Mouse (Mus musculus): ENCODE results near the gene Serpina3n. TPM values are rescaled to one million over a fixed set of nuclear protein-coding genes. Genes with fewer than 3 reads are reported as not detected.
A peak's percentile ranks its signal among the peaks of the same experiment; 100 is the strongest.
"Not testable (repeated sequence)": the region's sequence is repeated elsewhere in the genome, so short reads cannot be mapped to it uniquely, and the experiment has no call there.

Gene Serpina3n
- total and polyA plus RNA-seq, 2 experiments: 210 to 464 TPM

GRCm38 (mm10) chr12:104440087-104440760 is 33.7 kb downstream of the Serpina3n start:
- peak; percentile 23 for DNase-seq (ENCODE audit: extremely low read depth, low read depth, low spot score)
- H3K9ac ChIP-seq (ENCODE audit: low read depth, low read length): no peak overlapping the region

GRCm38 (mm10) chr12:104443716-104444115 is 37.2 kb downstream of the Serpina3n start:
- 82% methylated on average over 11 of the region's 11 CpGs for WGBS
- Histone ChIP-seq H3K27ac (replicated peaks; ENCODE audit: insufficient read depth, low read depth, low read length) (no peak overlapping the region), H3K27me3 (ENCODE audit: control insufficient read depth, insufficient read depth, low read length) (no peaks in the 10 kb centered on the region), H3K36me3 (ENCODE audit: control insufficient read depth, insufficient read depth, low read length) (no peaks in the 10 kb centered on the region), H3K9ac (ENCODE audit: low read depth, low read length) (no peak overlapping the region), H3K4me1 (ENCODE audit: control insufficient read depth, insufficient read depth, low read length) (no peaks in the 10 kb centered on the region), H3K79me2 (ENCODE audit: control insufficient read depth, insufficient read depth, low read length) (no peaks in the 10 kb centered on the region), H3K4me3 (ENCODE audit: insufficient read depth, low read depth, low read length) (no peak overlapping the region)
- DNase-seq (ENCODE audit: extremely low read depth, low read depth, low spot score): no peak
- TF ChIP-seq POLR2A (IDR thresholded peaks at IDR 0.05; ENCODE audit: extremely low read depth, insufficient read depth, low read length) (no peak), CTCF (IDR thresholded peaks at IDR 0.05; ENCODE audit: low read depth, low read length) (no peak)

More at GRCm38 (mm10) chr12:104440087-104440760, 33.7 kb downstream of the Serpina3n start:
- Histone ChIP-seq H3K36me3 (ENCODE audit: control insufficient read depth, insufficient read depth, low read length) (no peaks in the 10 kb centered on the region), H3K27ac (replicated peaks; ENCODE audit: insufficient read depth, low read depth, low read length) (no peak overlapping the region), H3K79me2 (ENCODE audit: control insufficient read depth, insufficient read depth, low read length) (no peaks in the 10 kb centered on the region), H3K27me3 (ENCODE audit: control insufficient read depth, insufficient read depth, low read length) (no peaks in the 10 kb centered on the region), H3K4me1 (ENCODE audit: control insufficient read depth, insufficient read depth, low read length) (no peaks in the 10 kb centered on the region), H3K4me3 (ENCODE audit: insufficient read depth, low read depth, low read length) (no peak overlapping the region)
- TF ChIP-seq CTCF (IDR thresholded peaks at IDR 0.05; ENCODE audit: low read depth, low read length): peak; percentile 92
- no peak for TF ChIP-seq POLR2A (IDR thresholded peaks at IDR 0.05; ENCODE audit: extremely low read depth, insufficient read depth, low read length)
- WGBS: 20% methylated on average over 22 of the region's 22 CpGs

- WGBS: 88% methylated on average over 25 of the region's 25 CpGs
These were observed 40.5 kb downstream of the Serpina3n start for GRCm38 (mm10) chr12:104447056-104447455.

DNA sequence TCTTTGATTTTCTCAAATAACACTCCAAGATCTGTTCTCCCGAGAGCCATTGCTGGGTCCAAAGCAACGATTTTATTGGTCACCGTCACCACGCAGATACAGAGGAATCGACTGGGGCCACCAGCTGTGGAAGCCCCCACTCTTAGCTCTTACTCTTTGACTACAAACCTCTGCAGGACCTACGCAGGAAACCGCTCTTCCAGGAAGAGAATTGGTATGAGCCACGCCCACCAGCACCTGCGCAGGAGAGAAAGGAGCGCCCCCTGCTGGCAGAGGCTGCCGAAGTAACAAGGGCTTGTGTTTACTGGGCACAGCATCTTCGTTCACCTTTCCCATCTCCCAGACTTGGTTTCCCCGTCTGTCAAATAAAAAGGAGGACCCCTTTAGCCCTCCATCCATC is 41.6 kb downstream of the Serpina3n start:
- Histone ChIP-seq H3K79me2 (ENCODE audit: control insufficient read depth, insufficient read depth, low read length) (no peaks in the 10 kb centered on the region), H3K36me3 (ENCODE audit: control insufficient read depth, insufficient read depth, low read length) (no peaks in the 10 kb centered on the region), H3K27ac (replicated peaks; ENCODE audit: insufficient read depth, low read depth, low read length) (no peak overlapping the region), H3K9ac (ENCODE audit: low read depth, low read length) (no peak overlapping the region), H3K4me1 (ENCODE audit: control insufficient read depth, insufficient read depth, low read length) (no peaks in the 10 kb centered on the region), H3K27me3 (ENCODE audit: control insufficient read depth, insufficient read depth, low read length) (no peaks in the 10 kb centered on the region), H3K4me3 (ENCODE audit: insufficient read depth, low read depth, low read length) (no peak overlapping the region)
- 31% methylated on average over 13 of the region's 13 CpGs for WGBS
- TF ChIP-seq POLR2A (IDR thresholded peaks at IDR 0.05; ENCODE audit: extremely low read depth, insufficient read depth, low read length) (no peak), CTCF (IDR thresholded peaks at IDR 0.05; ENCODE audit: low read depth, low read length) (peak; percentile 86)
- DNase-seq (ENCODE audit: extremely low read depth, low read depth, low spot score): peak; percentile 35

More at GRCm38 (mm10) chr12:104447056-104447455, 40.5 kb downstream of the Serpina3n start:
- not testable (repeated sequence) for H3K79me2 ChIP-seq (ENCODE audit: control insufficient read depth, insufficient read depth, low read length); H3K4me3 ChIP-seq (ENCODE audit: insufficient read depth, low read depth, low read length); H3K27ac ChIP-seq (replicated peaks; ENCODE audit: insufficient read depth, low read depth, low read length); H3K27me3 ChIP-seq (ENCODE audit: control insufficient read depth, insufficient read depth, low read length); H3K4me1 ChIP-seq (ENCODE audit: control insufficient read depth, insufficient read depth, low read length); DNase-seq (ENCODE audit: extremely low read depth, low read depth, low spot score); H3K9ac ChIP-seq (ENCODE audit: low read depth, low read length); H3K36me3 ChIP-seq (ENCODE audit: control insufficient read depth, insufficient read depth, low read length)

DNA sequence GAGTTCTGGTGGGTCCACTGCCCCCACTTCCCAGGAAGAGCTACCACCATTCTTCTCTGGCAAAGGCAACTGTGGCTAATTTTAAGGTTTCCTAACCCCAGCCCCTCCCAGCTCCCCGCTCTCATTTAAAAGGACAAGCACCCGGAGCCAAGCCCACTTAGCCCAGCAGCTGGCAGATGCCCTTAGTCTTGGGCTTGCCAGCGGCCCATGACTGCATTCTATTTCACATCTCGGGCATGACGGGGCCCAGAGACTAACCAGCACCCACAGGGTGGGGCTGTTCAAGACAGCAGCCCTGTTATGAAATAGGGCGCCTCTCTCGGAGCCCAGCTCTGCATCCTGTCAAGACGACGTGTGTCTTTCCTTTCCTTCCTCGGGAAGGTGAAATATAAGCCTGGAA is 43.7 kb downstream of the Serpina3n start:
- no peak overlapping the region for H3K4me3 ChIP-seq (ENCODE audit: insufficient read depth, low read depth, low read length)
- H3K9ac ChIP-seq (ENCODE audit: low read depth, low read length): no peak overlapping the region
- no peak for DNase-seq (ENCODE audit: extremely low read depth, low read depth, low spot score)
- H3K27ac ChIP-seq (replicated peaks; ENCODE audit: insufficient read depth, low read depth, low read length): no peak overlapping the region
- H3K79me2 ChIP-seq (ENCODE audit: control insufficient read depth, insufficient read depth, low read length): no peaks in the 10 kb centered on the region
- 81% methylated on average over 10 of the region's 10 CpGs for WGBS
- no peaks in the 10 kb centered on the region for H3K36me3 ChIP-seq (ENCODE audit: control insufficient read depth, insufficient read depth, low read length)
- no peaks in the 10 kb centered on the region for H3K4me1 ChIP-seq (ENCODE audit: control insufficient read depth, insufficient read depth, low read length)
- no peak for TF ChIP-seq POLR2A (IDR thresholded peaks at IDR 0.05; ENCODE audit: extremely low read depth, insufficient read depth, low read length)
- no peak for TF ChIP-seq CTCF (IDR thresholded peaks at IDR 0.05; ENCODE audit: low read depth, low read length)
- no peaks in the 10 kb centered on the region for H3K27me3 ChIP-seq (ENCODE audit: control insufficient read depth, insufficient read depth, low read length)

GRCm38 (mm10) chr12:104453002-104453401 is 46.5 kb downstream of the Serpina3n start:
- H3K4me3 ChIP-seq (ENCODE audit: insufficient read depth, low read depth, low read length): no peak overlapping the region
- no peak for TF ChIP-seq POLR2A (IDR thresholded peaks at IDR 0.05; ENCODE audit: extremely low read depth, insufficient read depth, low read length)
- TF ChIP-seq CTCF (IDR thresholded peaks at IDR 0.05; ENCODE audit: low read depth, low read length): 0 out of 2 replicates have a peak, but pooled peaks have one; percentile 9
- 83% methylated on average over 1 of the region's 1 CpGs for WGBS

More at GRCm38 (mm10) chr12:104453002-104453401, 46.5 kb downstream of the Serpina3n start:
- no peak for DNase-seq (ENCODE audit: extremely low read depth, low read depth, low spot score)
- H3K9ac ChIP-seq (ENCODE audit: low read depth, low read length): no peak overlapping the region
- no peaks in the 10 kb centered on the region for H3K27me3 ChIP-seq (ENCODE audit: control insufficient read depth, insufficient read depth, low read length)
- no peak overlapping the region for H3K27ac ChIP-seq (replicated peaks; ENCODE audit: insufficient read depth, low read depth, low read length)
- H3K36me3 ChIP-seq (ENCODE audit: control insufficient read depth, insufficient read depth, low read length): no peaks in the 10 kb centered on the region
- no peaks in the 10 kb centered on the region for H3K79me2 ChIP-seq (ENCODE audit: control insufficient read depth, insufficient read depth, low read length)
- H3K4me1 ChIP-seq (ENCODE audit: control insufficient read depth, insufficient read depth, low read length): no peaks in the 10 kb centered on the region

Measured in liver, adult 2 months (tissue).